Mouse (Mus musculus) brain, adult 10 weeks (tissue): ENCODE results near the gene Noc4l. TPM values are rescaled to one million over a fixed set of nuclear protein-coding genes. Genes with fewer than 3 reads are reported as not detected.

Experiments
- polyA plus RNA-seq: library from polyadenylated mRNA; stranded (reverse); fragments of 350-450 nt; fragmentation: Illumina TruSeq; extraction: RNeasy Lipid Tissue Mini Kit (QIAGEN cat#74804); gene quantifications from one replicate; pipeline ENCODE4 v1.2.3, GENCODE M21; 2015; ENCODE audit warnings: low read depth, low replicate concordance

Noc4l gene
- polyA plus RNA-seq, result 21.3 TPM

GRCm38 (mm10) chr5:110652719-110653648 is at the start of gene Noc4l, which contains the start of gene Ddx51:
Gene Noc4l, minus strand, starts transcription at chr5:110653417.
Gene Ddx51, plus strand, starts transcription at chr5:110653451.

Other genes with a start within 250 kb of the Noc4l start
- gene Fbrsl1, start 204.9 kb downstream of the Noc4l start, polyA plus RNA-seq, result 38.1 TPM
- gene Galnt9, start 109.1 kb downstream of the Noc4l start, polyA plus RNA-seq, result 94.1 TPM
- gene Ddx51, start within 50 bp of the Noc4l start, polyA plus RNA-seq, result 17.8 TPM
- 22.2 TPM for gene Ep400, start 117.3 kb upstream of the Noc4l start, polyA plus RNA-seq
- 15.4 TPM for gene Pus1, start 127.2 kb upstream of the Noc4l start, polyA plus RNA-seq
- gene Ulk1, start 156.7 kb upstream of the Noc4l start, polyA plus RNA-seq, result 43.7 TPM
- gene Hscb, start 186.4 kb upstream of the Noc4l start, polyA plus RNA-seq, result 14.2 TPM
- gene Chek2, start 186.6 kb upstream of the Noc4l start, polyA plus RNA-seq, result 1.8 TPM
- 3.6 TPM for gene Ttc28, start 226.4 kb upstream of the Noc4l start, polyA plus RNA-seq